Mouse (Mus musculus) liver, adult 2 months (tissue): ENCODE measurements around the gene Lgr6. TPM values are rescaled to one million over a fixed set of nuclear protein-coding genes. Genes with fewer than 3 reads are reported as not detected.

ENCODE experiments used
- DNase-seq: peaks from one replicate; pipeline ENCODE4 v3.0.0-alpha.2; 2011; ENCODE audit warnings: low read depth, low spot score; ENCODE audit errors: extremely low read depth
- H3K27ac ChIP-seq: fragments of 200-500 bp; replicated peaks from 2 replicates; pipeline ENCODE4 v1.5.1; 2012; ENCODE audit warnings: low read depth, mild to moderate bottlenecking, control low read depth, inconsistent platforms, low read length; ENCODE audit not compliant: insufficient read depth
- H3K27me3 ChIP-seq: fragments of 200-500 bp; 2 replicates; pipeline ENCODE4 v1.6.1; 2012; ENCODE audit warnings: mild to moderate bottlenecking, moderate library complexity, low read length, inconsistent platforms; ENCODE audit not compliant: control insufficient read depth, insufficient read depth
- H3K36me3 ChIP-seq: fragments of 200-500 bp; 2 replicates; pipeline ENCODE4 v1.6.1; 2012; ENCODE audit warnings: low read length, inconsistent platforms; ENCODE audit not compliant: control insufficient read depth, insufficient read depth
- H3K4me1 ChIP-seq: fragments of 200-500 bp; 2 replicates; pipeline ENCODE4 v1.6.1; 2011; ENCODE audit warnings: low read length; ENCODE audit not compliant: control insufficient read depth, insufficient read depth
- H3K4me3 ChIP-seq: fragments of 200-500 bp; 2 replicates; pipeline ENCODE4 v1.5.1; 2011; ENCODE audit warnings: low read depth, mild to moderate bottlenecking, control low read depth, low read length, moderate library complexity; ENCODE audit not compliant: insufficient read depth
- H3K79me2 ChIP-seq: fragments of 200-500 bp; 2 replicates; pipeline ENCODE4 v1.6.1; 2012; ENCODE audit warnings: inconsistent platforms, mild to moderate bottlenecking, low read length, moderate library complexity; ENCODE audit not compliant: control insufficient read depth, insufficient read depth
- H3K9ac ChIP-seq: fragments of 200-500 bp; 2 replicates; pipeline ENCODE4 v1.6.1; 2012; ENCODE audit warnings: low read depth, mild to moderate bottlenecking, control low read depth, inconsistent platforms, low read length
- CTCF ChIP-seq: fragments of 200-500 bp; IDR thresholded peaks from 2 replicates; pipeline ENCODE4 v1.5.1; 2011; ENCODE audit warnings: low read depth, low read length, control low read depth
- POLR2A ChIP-seq: fragments of 200-500 bp; IDR thresholded peaks from 2 replicates; pipeline ENCODE4 v1.6.1; 2011; ENCODE audit warnings: low read length, control low read depth; ENCODE audit not compliant: insufficient read depth; ENCODE audit errors: extremely low read depth
- WGBS: fragments of 180-500 bp; shearing (Covaris S2); methylation state at CpG from one replicate; pipeline ENCODE4 v1.1.7; 2018; 5-methylcytosine and 5-hydroxymethylcytosine counted together
- polyA plus RNA-seq: library from polyadenylated mRNA; depleted of rRNA; stranded (reverse); fragments of >200 nt; gene quantifications from 2 replicates; pipeline ENCODE4 v1.2.3, GENCODE M21; 2012
- total RNA-seq: library from RNA; depleted of rRNA; stranded (reverse); fragments of >200 nt; gene quantifications from 2 replicates; pipeline ENCODE4 v1.2.3, GENCODE M21; 2014

The Lgr6 gene
- total and polyA plus RNA-seq, 2 experiments, result under 0.01 TPM; not detected in 1

- Histone ChIP-seq H3K79me2 (no peaks in the 10 kb centered on the region), H3K9ac (no peak overlapping the region), H3K27me3 (no peaks in the 10 kb centered on the region), H3K4me3 (no peak overlapping the region), H3K27ac (no peak overlapping the region), H3K36me3 (no peaks in the 10 kb centered on the region), H3K4me1 (no peaks in the 10 kb centered on the region)
- WGBS, result 51% methylated on average over 5 of the region's 5 CpGs
- TF ChIP-seq CTCF (no peak), POLR2A (no peak)
- DNase-seq, result no peak
Measured at GRCm38 (mm10) chr1:135072643-135073042, 32.4 kb downstream of the Lgr6 start.

- H3K4me3 ChIP-seq, result no peak overlapping the region
- WGBS, result 73% methylated on average over 8 of the region's 8 CpGs
- TF ChIP-seq POLR2A (no peak), CTCF (no peak)
- H3K9ac ChIP-seq, result no peak overlapping the region
- no peak for DNase-seq
- H3K27me3 ChIP-seq, result no peaks in the 10 kb centered on the region
- H3K79me2 ChIP-seq, result no peaks in the 10 kb centered on the region
- H3K36me3 ChIP-seq, result no peaks in the 10 kb centered on the region
- no peak overlapping the region for H3K27ac ChIP-seq
- no peaks in the 10 kb centered on the region for H3K4me1 ChIP-seq
Measured at GRCm38 (mm10) chr1:135069841-135070240, 35.2 kb downstream of the Lgr6 start.

DNA sequence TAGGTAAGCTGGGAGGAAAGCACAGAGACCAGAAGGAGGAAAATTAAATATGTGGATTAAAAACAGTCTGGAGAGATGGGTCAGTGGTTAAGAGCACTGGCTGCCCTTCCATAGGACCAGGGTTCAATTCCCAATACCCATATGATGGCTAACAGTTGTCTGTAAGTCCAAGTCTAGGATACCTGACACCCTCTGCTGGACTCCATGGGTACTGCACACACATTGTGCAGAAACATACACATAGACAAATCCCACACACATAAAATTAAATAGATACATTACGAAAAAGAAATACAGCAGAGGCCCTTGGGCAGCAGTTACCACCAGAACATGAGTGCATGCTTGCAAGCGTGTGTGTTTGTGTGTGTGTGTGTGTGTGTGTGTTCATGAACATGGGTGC lies 40.6 kb downstream of the Lgr6 start:
- Histone ChIP-seq H3K4me1 (no peaks in the 10 kb centered on the region), H3K4me3 (no peak overlapping the region), H3K36me3 (no peaks in the 10 kb centered on the region), H3K27me3 (no peaks in the 10 kb centered on the region), H3K9ac (no peak overlapping the region), H3K27ac (no peak overlapping the region), H3K79me2 (no peaks in the 10 kb centered on the region)
- no peak for TF ChIP-seq POLR2A
- no peak for DNase-seq
- 92% methylated on average over 2 of the region's 2 CpGs for WGBS

GRCm38 (mm10) chr1:135062936-135063335 lies 42.1 kb downstream of the Lgr6 start:
- Histone ChIP-seq H3K9ac (no peak overlapping the region), H3K4me3 (no peak overlapping the region), H3K27ac (no peak overlapping the region), H3K27me3 (no peaks in the 10 kb centered on the region), H3K4me1 (no peaks in the 10 kb centered on the region), H3K79me2 (no peaks in the 10 kb centered on the region), H3K36me3 (no peaks in the 10 kb centered on the region)
- no peak for DNase-seq
- WGBS, result 76% methylated on average over 5 of the region's 5 CpGs
- no peak for TF ChIP-seq CTCF
- TF ChIP-seq POLR2A, result no peak

DNA sequence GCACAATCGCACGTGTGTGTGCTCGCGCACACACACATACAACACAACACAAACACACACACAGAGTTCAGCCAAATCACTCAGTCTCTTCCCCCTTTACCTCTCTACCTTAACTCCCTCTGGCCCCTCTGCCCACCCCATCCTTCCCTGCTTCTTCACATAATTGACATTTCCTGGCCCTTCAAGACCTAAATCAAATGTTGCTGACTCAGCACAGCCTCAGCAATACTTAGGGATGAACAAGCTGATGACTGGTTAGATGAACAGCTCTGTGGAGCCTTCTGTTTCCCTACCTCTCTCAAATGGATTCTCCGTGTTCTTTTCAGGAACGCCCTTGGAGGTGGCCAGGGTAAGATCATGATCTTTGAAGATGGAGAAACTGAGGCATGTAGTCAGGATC lies 43.8 kb downstream of the Lgr6 start:
- TF ChIP-seq POLR2A (no peak), CTCF (no peak)
- DNase-seq, result no peak
- H3K79me2 ChIP-seq, result no peaks in the 10 kb centered on the region
- no peaks in the 10 kb centered on the region for H3K36me3 ChIP-seq
- H3K4me1 ChIP-seq, result no peaks in the 10 kb centered on the region
- WGBS, result 92% methylated on average over 6 of the region's 6 CpGs
- H3K9ac ChIP-seq, result no peak overlapping the region
- no peaks in the 10 kb centered on the region for H3K27me3 ChIP-seq
- H3K27ac ChIP-seq, result no peak overlapping the region
- H3K4me3 ChIP-seq, result no peak overlapping the region

DNA sequence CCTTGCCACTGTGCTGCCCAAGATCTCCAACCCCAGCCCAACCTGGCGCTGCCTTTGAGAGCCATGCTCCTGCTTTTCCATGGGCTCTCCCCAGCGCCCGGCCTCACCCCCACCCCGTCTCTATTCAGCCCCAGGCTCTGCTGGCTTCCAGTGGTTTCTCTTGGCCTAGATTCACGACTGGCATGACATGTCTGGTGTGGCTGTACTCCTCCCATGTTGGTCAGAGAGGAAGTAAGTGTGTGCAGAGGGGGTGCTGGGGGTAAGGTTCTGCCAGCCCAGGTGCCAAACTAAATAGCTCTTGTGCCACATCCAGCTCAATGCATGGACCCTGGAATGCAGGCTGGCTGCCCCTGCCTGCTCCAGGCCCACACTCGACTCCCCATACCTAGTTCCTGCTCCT lies 44.9 kb downstream of the Lgr6 start:
- 72% methylated on average over 6 of the region's 6 CpGs for WGBS
- H3K9ac ChIP-seq, result no peak overlapping the region
- no peaks in the 10 kb centered on the region for H3K4me1 ChIP-seq

More for the DNA sequence above, 44.9 kb downstream of the Lgr6 start:
- DNase-seq, result no peak
- Histone ChIP-seq H3K27ac (no peak overlapping the region), H3K79me2 (no peaks in the 10 kb centered on the region), H3K27me3 (no peaks in the 10 kb centered on the region), H3K36me3 (no peaks in the 10 kb centered on the region), H3K4me3 (no peak overlapping the region)
- TF ChIP-seq CTCF, result no peak
- TF ChIP-seq POLR2A, result no peak
